Mouse (Mus musculus): ENCODE results near the gene Fam160a1. TPM values are rescaled to one million over a fixed set of nuclear protein-coding genes. Genes with fewer than 3 reads are reported as not detected.

The Fam160a1 gene
- polyA plus RNA-seq, 1 experiment from 2014 or later = 9.5 TPM

DNA sequence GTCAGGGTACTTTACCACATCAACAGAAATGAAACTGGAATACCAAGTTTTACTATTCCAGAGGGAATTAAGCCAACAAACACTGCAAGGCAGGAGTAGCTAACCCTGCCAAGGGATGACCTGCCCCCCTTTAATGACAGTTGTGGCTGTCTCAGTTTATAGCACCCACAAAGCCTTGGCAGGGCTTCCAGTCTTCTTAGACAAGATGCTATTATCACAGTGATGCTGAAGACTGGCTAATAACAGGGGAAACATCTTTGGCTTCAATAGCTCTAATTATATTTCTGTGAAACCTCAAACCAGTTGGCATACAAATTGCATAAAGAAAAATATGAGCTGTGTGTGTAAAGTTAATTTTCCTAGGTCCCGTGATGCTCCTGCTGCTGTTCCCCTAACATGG is 29.2 kb upstream of the Fam160a1 start:
- WGBS = 59% methylated on average over 1 of the region's 1 CpGs
- Histone ChIP-seq H3K36me3 (no peaks in the 10 kb centered on the region), H3K9me3 (no peaks in the 10 kb centered on the region), H3K4me2 (no peak overlapping the region), H3K27me3 (no peaks in the 10 kb centered on the region), H3K9ac (no peak overlapping the region), H3K4me1 (peaks cover 16% of the 10 kb centered on the region), H3K27ac (no peak overlapping the region), H3K4me3 (no peak overlapping the region)
- ATAC-seq (ENCODE audit: insufficient number of reproducible peaks, low FRiP score, low TSS enrichment, low read depth) = no peak

DNA sequence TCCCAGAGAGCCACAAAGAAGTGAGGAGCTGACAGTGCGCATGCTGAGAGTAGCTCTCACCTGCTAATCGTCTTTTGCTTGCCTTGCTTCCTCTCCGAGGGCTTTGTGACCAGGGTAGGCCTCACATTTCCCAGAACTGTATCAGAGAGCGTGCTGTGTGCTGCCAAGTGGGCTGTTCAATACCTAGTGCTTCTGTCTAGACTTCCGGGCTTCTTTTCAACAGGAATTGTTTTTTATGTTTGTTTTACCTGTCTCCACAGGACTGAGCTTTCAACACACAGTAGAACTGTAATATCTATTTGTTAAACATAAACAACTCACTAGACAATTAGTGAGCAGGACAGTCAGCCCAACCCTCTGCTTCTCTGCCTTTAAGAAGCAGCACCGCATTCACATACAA is 28.2 kb upstream of the Fam160a1 start:
- no peaks in the 10 kb centered on the region for H3K9me3 ChIP-seq
- no peaks in the 10 kb centered on the region for H3K36me3 ChIP-seq
- no peak overlapping the region for H3K4me2 ChIP-seq
- no peak overlapping the region for H3K4me3 ChIP-seq
- 88% methylated on average over 6 of the region's 6 CpGs for WGBS
- H3K27ac ChIP-seq = no peak overlapping the region
- H3K9ac ChIP-seq = no peak overlapping the region
- ATAC-seq (ENCODE audit: insufficient number of reproducible peaks, low FRiP score, low TSS enrichment, low read depth) = no peak
- H3K4me1 ChIP-seq = peaks cover 17% of the 10 kb centered on the region
- H3K27me3 ChIP-seq = no peaks in the 10 kb centered on the region

DNA sequence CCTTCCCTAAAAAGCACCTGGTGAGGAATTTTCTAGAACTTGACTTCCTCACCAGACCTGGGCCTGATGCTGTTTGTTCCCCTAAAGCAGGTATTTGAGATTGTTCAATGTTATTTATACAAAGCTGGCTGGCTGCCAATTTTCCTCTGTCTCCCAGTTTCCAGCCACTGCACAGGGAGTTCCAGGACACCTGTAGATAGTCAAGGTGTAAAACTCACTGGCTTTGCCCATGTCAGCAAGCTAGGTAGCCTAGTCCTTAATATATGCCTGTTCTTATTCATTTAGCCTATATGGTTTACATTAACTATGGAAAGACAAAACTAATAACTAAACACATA is 25.8 kb upstream of the Fam160a1 start:
- Histone ChIP-seq H3K4me2 (no peak overlapping the region; the same call in 1 of the 2 replicates), H3K4me1 (peaks cover 17% of the 10 kb centered on the region), H3K9ac (no peak overlapping the region), H3K27ac (peak overlapping the region; percentile 78), H3K27me3 (no peaks in the 10 kb centered on the region), H3K36me3 (no peaks in the 10 kb centered on the region), H3K9me3 (no peaks in the 10 kb centered on the region), H3K4me3 (no peak overlapping the region)
- ATAC-seq (ENCODE audit: insufficient number of reproducible peaks, low FRiP score, low TSS enrichment, low read depth) = no peak

- peak overlapping the region; percentile 17 for H3K4me2 ChIP-seq
- peak; percentile 77; the same call in 1 of the 2 replicates for ATAC-seq (ENCODE audit: insufficient number of reproducible peaks, low FRiP score, low TSS enrichment, low read depth)
Measured at GRCm38 (mm10) chr3:85842177-85842880, 25.2 kb upstream of the Fam160a1 start.

DNA sequence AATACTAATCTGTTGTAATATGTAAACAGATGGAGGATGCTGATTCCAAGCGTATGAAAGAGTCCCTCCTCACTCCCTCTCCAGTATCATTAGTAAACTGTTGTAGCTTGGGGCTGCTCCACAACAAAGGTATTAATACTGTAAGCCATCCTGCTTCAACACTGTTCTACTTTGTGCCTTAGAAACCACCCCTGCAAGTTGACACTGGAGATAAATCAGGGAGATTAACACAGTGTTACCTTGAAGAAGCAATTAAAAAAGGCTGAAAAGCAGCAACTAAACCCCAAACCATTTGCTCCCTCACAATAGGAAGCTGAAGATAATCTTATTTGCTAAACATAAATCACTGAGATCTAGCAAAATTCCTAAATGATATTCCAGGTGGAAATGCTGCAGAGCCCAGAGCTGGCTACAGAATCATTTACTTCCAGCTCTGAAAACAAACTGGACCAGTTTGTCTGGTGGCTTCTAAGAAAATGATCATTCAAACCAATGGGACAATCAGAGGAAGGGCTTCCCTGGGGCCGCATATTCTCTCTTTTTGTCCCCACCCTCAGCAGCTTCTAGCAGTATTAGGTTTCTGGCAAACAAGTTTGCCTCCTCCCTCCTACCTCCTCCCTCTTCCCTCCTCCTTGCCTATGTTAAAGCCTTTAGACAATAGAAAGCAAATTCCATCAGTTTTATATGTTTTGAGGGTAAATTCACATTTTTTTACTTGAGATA is 24.5 kb upstream of the Fam160a1 start:
- Histone ChIP-seq H3K9me3 (no peaks in the 10 kb centered on the region), H3K36me3 (no peaks in the 10 kb centered on the region), H3K4me3 (no peak overlapping the region), H3K9ac (no peak overlapping the region), H3K27ac (peak overlapping the region; percentile 78), H3K27me3 (no peaks in the 10 kb centered on the region), H3K4me1 (peaks cover 17% of the 10 kb centered on the region), H3K4me2 (peak overlapping the region; percentile 17; the same call in 1 of the 2 replicates)
- 30% methylated on average over 2 of the region's 2 CpGs for WGBS
- no peak for ATAC-seq (ENCODE audit: insufficient number of reproducible peaks, low FRiP score, low TSS enrichment, low read depth)

More at GRCm38 (mm10) chr3:85842177-85842880, 25.2 kb upstream of the Fam160a1 start:
- no peaks in the 10 kb centered on the region for H3K9me3 ChIP-seq
- H3K4me1 ChIP-seq = peaks cover 17% of the 10 kb centered on the region
- no peaks in the 10 kb centered on the region for H3K36me3 ChIP-seq
- no peaks in the 10 kb centered on the region for H3K27me3 ChIP-seq
- 13% methylated on average over 9 of the region's 9 CpGs for whole genome bisulfite sequencing
- no peak overlapping the region for H3K4me3 ChIP-seq
- no peak overlapping the region for H3K9ac ChIP-seq
- H3K27ac ChIP-seq = peak overlapping the region; percentile 78

DNA sequence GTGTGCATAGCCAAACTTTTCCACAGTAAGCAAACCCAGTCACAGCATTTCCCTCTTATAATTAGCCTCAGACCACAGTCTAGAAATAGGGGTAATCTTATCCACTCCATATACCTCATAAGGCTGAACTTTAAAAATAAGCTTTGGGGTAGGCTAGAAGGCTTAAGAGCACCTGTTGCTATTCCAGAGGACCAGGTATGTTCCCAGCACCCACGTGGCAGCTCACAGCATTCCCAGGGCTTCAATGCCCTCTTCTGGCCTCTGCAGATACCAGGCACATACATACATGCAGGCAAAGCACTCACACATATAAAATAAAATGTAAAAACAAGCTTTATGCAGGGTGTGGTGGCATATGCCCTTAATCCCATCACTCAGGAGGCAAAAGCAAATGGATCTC is 16.5 kb upstream of the Fam160a1 start:
- Histone ChIP-seq H3K36me3 (no peaks in the 10 kb centered on the region), H3K4me3 (no peak overlapping the region), H3K4me1 (0 out of 2 replicates have a peak, but pooled peaks cover 3% of the 10 kb centered on the region), H3K9me3 (no peaks in the 10 kb centered on the region), H3K4me2 (no peak overlapping the region), H3K27me3 (no peaks in the 10 kb centered on the region), H3K9ac (no peak overlapping the region), H3K27ac (no peak overlapping the region)
- ATAC-seq (ENCODE audit: insufficient number of reproducible peaks, low FRiP score, low TSS enrichment, low read depth) = no peak
- 79% methylated on average over 1 of the region's 1 CpGs for WGBS

GRCm38 (mm10) chr3:85832490-85833155 is 15.5 kb upstream of the Fam160a1 start:
- Histone ChIP-seq H3K36me3 (no peaks in the 10 kb centered on the region), H3K9ac (no peak overlapping the region), H3K4me3 (no peak overlapping the region), H3K27ac (0 out of 2 replicates have a peak overlapping the region, but pooled peaks have one; percentile 11), H3K27me3 (no peaks in the 10 kb centered on the region), H3K9me3 (no peaks in the 10 kb centered on the region), H3K4me1 (peaks cover 6% of the 10 kb centered on the region; the same call in 1 of the 2 replicates), H3K4me2 (no peak overlapping the region)
- 56% methylated on average over 10 of the region's 10 CpGs for WGBS
- ATAC-seq (ENCODE audit: insufficient number of reproducible peaks, low FRiP score, low TSS enrichment, low read depth) = no peak

- 72% methylated on average over 1 of the region's 1 CpGs for WGBS
- Histone ChIP-seq H3K4me1 (peaks cover 6% of the 10 kb centered on the region; the same call in 1 of the 2 replicates), H3K4me2 (no peak overlapping the region), H3K27me3 (no peaks in the 10 kb centered on the region), H3K36me3 (no peaks in the 10 kb centered on the region), H3K9me3 (no peaks in the 10 kb centered on the region), H3K27ac (0 out of 2 replicates have a peak overlapping the region, but pooled peaks have one; percentile 11), H3K4me3 (no peak overlapping the region), H3K9ac (no peak overlapping the region)
- peak; percentile 61; the same call in 1 of the 2 replicates for ATAC-seq (ENCODE audit: insufficient number of reproducible peaks, low FRiP score, low TSS enrichment, low read depth)
Measured at GRCm38 (mm10) chr3:85831785-85832184, 14.7 kb upstream of the Fam160a1 start.

GRCm38 (mm10) chr3:85829047-85829446 is 12.0 kb upstream of the Fam160a1 start:
- ATAC-seq (ENCODE audit: insufficient number of reproducible peaks, low FRiP score, low TSS enrichment, low read depth) = no peak
- 40% methylated on average over 4 of the region's 4 CpGs for WGBS
- Histone ChIP-seq H3K9ac (no peak overlapping the region), H3K36me3 (no peaks in the 10 kb centered on the region), H3K4me1 (peaks cover 6% of the 10 kb centered on the region; the same call in 1 of the 2 replicates), H3K27me3 (no peaks in the 10 kb centered on the region), H3K27ac (no peak overlapping the region), H3K4me2 (no peak overlapping the region), H3K4me3 (no peak overlapping the region), H3K9me3 (no peaks in the 10 kb centered on the region)

- no peak overlapping the region for H3K4me2 ChIP-seq
- no peak for ATAC-seq (ENCODE audit: insufficient number of reproducible peaks, low FRiP score, low TSS enrichment, low read depth)
- H3K27me3 ChIP-seq = no peaks in the 10 kb centered on the region
- H3K36me3 ChIP-seq = no peaks in the 10 kb centered on the region
- H3K9ac ChIP-seq = no peak overlapping the region
- H3K9me3 ChIP-seq = no peaks in the 10 kb centered on the region
- WGBS = 60% methylated on average over 6 of the region's 6 CpGs
- H3K4me1 ChIP-seq = peaks cover 6% of the 10 kb centered on the region; the same call in 1 of the 2 replicates
- no peak overlapping the region for H3K27ac ChIP-seq
- H3K4me3 ChIP-seq = no peak overlapping the region
Measured at GRCm38 (mm10) chr3:85827815-85828214, 10.7 kb upstream of the Fam160a1 start.

DNA sequence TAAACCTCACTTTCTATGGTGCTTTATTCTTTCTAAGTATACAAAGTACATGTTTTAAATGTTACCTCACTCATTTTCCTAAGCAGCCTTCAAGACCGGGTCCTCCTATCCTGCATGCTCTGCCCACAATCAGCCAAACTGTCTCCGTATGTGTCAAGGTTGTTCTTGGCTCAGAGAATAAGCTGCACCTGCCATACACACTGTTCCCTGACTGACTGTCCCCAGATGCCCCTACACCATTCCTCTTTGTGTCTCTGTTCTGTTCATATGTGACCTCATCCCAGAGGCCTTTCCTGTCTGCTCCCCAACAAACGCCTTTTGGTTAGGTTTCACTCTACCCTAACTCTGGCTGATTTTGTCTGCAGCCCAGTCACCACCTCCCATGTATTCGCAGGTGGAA is 10.2 kb upstream of the Fam160a1 start:
- Histone ChIP-seq H3K4me2 (no peak overlapping the region), H3K27ac (0 out of 2 replicates have a peak overlapping the region, but pooled peaks have one; percentile 22), H3K4me1 (peaks cover 6% of the 10 kb centered on the region; the same call in 1 of the 2 replicates), H3K4me3 (no peak overlapping the region), H3K9ac (no peak overlapping the region), H3K36me3 (no peaks in the 10 kb centered on the region), H3K27me3 (no peaks in the 10 kb centered on the region), H3K9me3 (no peaks in the 10 kb centered on the region)
- no peak for ATAC-seq (ENCODE audit: insufficient number of reproducible peaks, low FRiP score, low TSS enrichment, low read depth)
- 55% methylated on average over 4 of the region's 4 CpGs for WGBS

Measured in limb, embryonic 15.5 days (tissue).